Mouse (Mus musculus) splenic B cell, adult 2 months (primary cell): ENCODE results near the gene Tnks2.
"Not testable (repeated sequence)": the region's sequence is repeated elsewhere in the genome, so short reads cannot be mapped to it uniquely, and the experiment has no call there.

Experiments
- DNase-seq: peaks from one replicate; pipeline ENCODE4 v3.0.0-alpha.2; 2011; ENCODE audit warnings: low read depth, low spot score
- H3K27me3 ChIP-seq: 2 replicates; pipeline ENCODE4 v1.6.1; 2012; ENCODE audit warnings: mild to moderate bottlenecking, low read length, moderate library complexity, mixed read lengths; ENCODE audit not compliant: control insufficient read depth, poor library complexity, insufficient read depth, severe bottlenecking
- H3K36me3 ChIP-seq: 2 replicates; pipeline ENCODE4 v1.6.1; 2012; ENCODE audit warnings: mild to moderate bottlenecking, low read length, moderate library complexity, mixed read lengths; ENCODE audit not compliant: control insufficient read depth, poor library complexity, insufficient read depth, severe bottlenecking

Gene Tnks2

DNA sequence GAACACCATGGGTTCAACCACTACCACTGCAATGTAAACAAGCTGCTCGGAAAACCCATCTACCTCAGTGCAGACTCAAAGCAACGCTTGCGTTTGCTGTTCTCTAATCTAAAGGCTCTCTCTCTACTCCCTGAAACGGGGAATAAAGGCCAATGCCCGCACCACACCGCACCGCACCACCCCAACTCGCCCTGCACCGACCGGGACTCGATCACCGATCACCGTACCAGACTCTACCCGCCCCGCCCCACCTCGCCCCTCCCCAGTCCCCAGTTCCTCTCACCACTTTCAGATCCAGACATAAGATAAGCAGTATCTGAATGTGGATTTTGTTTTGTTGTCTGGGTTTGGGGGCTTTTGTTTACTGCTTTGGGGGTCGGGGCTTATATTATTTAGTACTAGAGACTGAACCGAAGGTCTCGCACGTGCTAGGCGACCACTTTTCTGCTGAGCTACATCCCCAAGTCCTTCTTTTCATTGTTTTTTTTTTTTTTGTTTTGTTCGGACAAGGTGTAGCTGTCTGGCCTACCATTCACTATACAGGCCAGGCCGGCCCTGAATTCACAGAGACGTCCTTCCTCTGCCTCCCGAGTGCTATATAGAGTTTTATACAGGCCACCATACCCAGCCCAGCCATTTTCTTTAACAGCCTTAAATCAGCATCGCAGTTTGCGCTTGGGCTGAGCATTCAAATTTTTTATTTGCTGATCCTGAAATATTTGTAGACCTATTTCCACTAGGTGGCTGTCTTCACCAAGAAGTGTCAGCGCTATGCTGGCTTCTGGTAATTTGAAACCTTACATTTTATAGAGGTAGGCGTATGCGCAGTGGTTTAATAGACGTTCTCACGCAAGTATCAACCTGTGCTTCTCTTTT lies 18.4 kb upstream of the Tnks2 start:
- Histone ChIP-seq H3K27me3 (no peaks in the 10 kb centered on the region), H3K36me3 (no peaks in the 10 kb centered on the region)
- peak; percentile 82 for DNase-seq

- Histone ChIP-seq H3K36me3 (no peaks in the 10 kb centered on the region), H3K27me3 (no peaks in the 10 kb centered on the region)
- DNase-seq, result no peak
Observed at GRCm38 (mm10) chr19:36818141-36818885, 15.7 kb upstream of the Tnks2 start.

- Histone ChIP-seq H3K27me3 (no peaks in the 10 kb centered on the region), H3K36me3 (no peaks in the 10 kb centered on the region)
- DNase-seq, result no peak
Observed at GRCm38 (mm10) chr19:36819199-36819598, 14.8 kb upstream of the Tnks2 start.

DNA sequence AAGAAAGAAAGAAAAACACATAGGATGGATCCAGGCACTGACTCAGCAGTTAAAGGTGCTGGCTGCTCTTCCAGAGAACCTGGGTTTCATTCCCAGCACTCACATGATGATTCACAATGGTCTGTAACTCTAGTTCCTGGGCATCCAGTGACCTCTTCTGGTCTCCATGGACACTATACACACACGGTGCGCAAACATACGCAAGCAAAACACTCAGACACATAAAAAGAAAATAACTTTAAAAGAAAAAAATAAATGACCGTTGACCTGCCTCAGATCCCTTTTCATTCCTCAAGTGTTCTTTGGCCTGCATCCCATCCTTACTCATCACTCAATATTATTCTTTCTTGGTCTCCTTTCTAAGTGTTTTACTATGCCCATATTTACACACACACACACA lies 13.6 kb upstream of the Tnks2 start:
- no peaks in the 10 kb centered on the region for H3K27me3 ChIP-seq
- no peaks in the 10 kb centered on the region for H3K36me3 ChIP-seq
- no peak for DNase-seq

- DNase-seq, H3K27me3 ChIP-seq, H3K36me3 ChIP-seq: not testable (repeated sequence)
Observed at GRCm38 (mm10) chr19:36821301-36821700, 12.7 kb upstream of the Tnks2 start.

- Histone ChIP-seq H3K27me3 (no peaks in the 10 kb centered on the region), H3K36me3 (no peaks in the 10 kb centered on the region)
- DNase-seq, result no peak
Observed at GRCm38 (mm10) chr19:36822701-36823100, 11.3 kb upstream of the Tnks2 start.

- H3K27me3 ChIP-seq, result no peaks in the 10 kb centered on the region
- no peaks in the 10 kb centered on the region for H3K36me3 ChIP-seq
- DNase-seq, result no peak
Observed at GRCm38 (mm10) chr19:36827650-36828049, 6.4 kb upstream of the Tnks2 start.

- Histone ChIP-seq H3K27me3 (no peaks in the 10 kb centered on the region), H3K36me3 (no peaks in the 10 kb centered on the region)
- no peak for DNase-seq
Observed at GRCm38 (mm10) chr19:36828322-36828721, 5.7 kb upstream of the Tnks2 start.

DNA sequence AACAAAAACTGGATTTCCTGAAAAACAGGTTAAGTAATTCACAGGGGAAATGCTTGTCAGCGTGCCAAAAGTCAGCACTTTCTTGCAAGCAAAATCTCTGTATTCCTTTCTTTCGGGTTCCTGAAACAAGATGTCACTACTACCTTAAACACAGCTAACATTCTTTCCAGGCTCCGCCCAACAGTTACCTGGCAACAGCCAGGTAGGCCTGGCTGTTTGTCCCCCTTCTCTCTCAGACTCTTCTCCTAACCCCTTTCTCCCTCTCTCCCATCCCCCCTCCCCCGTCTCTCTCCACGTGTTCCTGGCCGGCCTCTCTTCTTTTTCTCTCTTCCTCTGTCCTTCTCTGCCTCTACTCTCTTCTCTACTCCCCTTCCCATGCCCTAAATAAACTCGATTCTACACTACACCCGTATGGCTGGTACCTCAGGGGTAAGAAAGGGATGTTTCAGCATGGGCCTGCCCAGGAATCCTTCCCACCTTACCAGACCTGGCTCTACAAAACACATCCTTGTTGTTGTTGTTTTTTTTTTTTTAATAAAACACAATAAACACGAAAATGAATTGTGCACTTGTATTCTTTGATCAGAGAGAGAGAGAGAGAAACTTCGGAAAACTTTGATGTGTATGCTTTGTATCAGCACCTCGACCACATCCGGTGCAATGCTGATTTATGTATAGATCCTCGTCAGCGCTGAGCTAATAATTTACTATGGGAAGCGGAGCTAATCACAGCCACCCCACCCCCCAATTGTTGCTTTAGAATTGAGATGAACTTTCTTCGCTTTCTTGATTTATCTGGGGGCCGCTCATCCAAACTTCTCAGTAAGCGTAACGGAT lies 863 bp upstream of the Tnks2 start:
- peak; percentile 69 for DNase-seq
- no peaks in the 10 kb centered on the region for H3K36me3 ChIP-seq
- no peaks in the 10 kb centered on the region for H3K27me3 ChIP-seq

- Histone ChIP-seq H3K36me3 (no peaks in the 10 kb centered on the region), H3K27me3 (no peaks in the 10 kb centered on the region)
- peak; percentile 67 for DNase-seq
Observed at GRCm38 (mm10) chr19:36834532-36835431, 750 bp downstream of the Tnks2 start.

GRCm38 (mm10) chr19:36836035-36836434 lies 2.0 kb downstream of the Tnks2 start:
- no peaks in the 10 kb centered on the region for H3K27me3 ChIP-seq
- no peaks in the 10 kb centered on the region for H3K36me3 ChIP-seq
- DNase-seq, result no peak

DNA sequence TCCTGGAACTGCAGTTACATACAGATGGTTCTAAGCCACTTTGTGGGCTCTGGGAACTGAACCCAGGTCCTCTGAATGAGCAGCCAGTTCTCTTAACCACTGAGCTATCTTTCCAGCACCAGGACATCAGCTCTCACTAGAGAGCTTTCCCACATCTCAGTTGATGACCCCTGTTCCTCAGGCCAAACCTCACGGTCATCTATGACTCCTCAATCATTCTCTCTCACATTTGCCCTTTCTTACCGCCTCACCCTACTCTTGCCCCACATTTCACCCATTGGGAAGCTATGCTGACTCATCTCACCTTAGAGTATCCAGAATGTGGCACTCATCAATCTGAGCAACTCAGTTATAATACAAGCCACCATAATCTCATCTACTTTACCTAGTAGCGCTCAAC lies 6.3 kb downstream of the Tnks2 start:
- Histone ChIP-seq H3K36me3 (0 out of 2 replicates have a peak, but pooled peaks cover 3% of the 10 kb centered on the region), H3K27me3 (no peaks in the 10 kb centered on the region)
- DNase-seq, result no peak

- no peak for DNase-seq
- H3K36me3 ChIP-seq, result peaks cover 7% of the 10 kb centered on the region
- H3K27me3 ChIP-seq, result no peaks in the 10 kb centered on the region
Observed at GRCm38 (mm10) chr19:36843866-36844265, 9.8 kb downstream of the Tnks2 start.

GRCm38 (mm10) chr19:36845924-36846323 lies 11.9 kb downstream of the Tnks2 start:
- Histone ChIP-seq H3K36me3 (peaks cover 11% of the 10 kb centered on the region), H3K27me3 (no peaks in the 10 kb centered on the region)
- DNase-seq, result no peak
